Mouse (Mus musculus) brain, embryonic 14.5 days (tissue): ENCODE results near the gene Pdzrn4.

Source experiments
- CTCF ChIP-seq: fragments of 200-500 bp; IDR thresholded peaks from 2 replicates; pipeline ENCODE4 v1.5.1; 2012; ENCODE audit warnings: inconsistent platforms, mild to moderate bottlenecking, moderate library complexity, borderline replicate concordance; ENCODE audit not compliant: insufficient read depth, insufficient read length; ENCODE audit errors: extremely low read depth
- POLR2A ChIP-seq: fragments of 200-500 bp; IDR thresholded peaks from 2 replicates; pipeline ENCODE4 v1.6.1; 2012; ENCODE audit warnings: mild to moderate bottlenecking, inconsistent platforms, borderline replicate concordance; ENCODE audit not compliant: poor library complexity, insufficient read depth, insufficient read length, severe bottlenecking; ENCODE audit errors: extremely low read depth

- TF ChIP-seq POLR2A (no peak), CTCF (no peak)
These were observed 38.6 kb downstream of the Pdzrn4 start for GRCm38 (mm10) chr15:92435306-92435705.
